12 mouse cellular contexts compared by ENCODE assay signal in the genomic region with DNA sequence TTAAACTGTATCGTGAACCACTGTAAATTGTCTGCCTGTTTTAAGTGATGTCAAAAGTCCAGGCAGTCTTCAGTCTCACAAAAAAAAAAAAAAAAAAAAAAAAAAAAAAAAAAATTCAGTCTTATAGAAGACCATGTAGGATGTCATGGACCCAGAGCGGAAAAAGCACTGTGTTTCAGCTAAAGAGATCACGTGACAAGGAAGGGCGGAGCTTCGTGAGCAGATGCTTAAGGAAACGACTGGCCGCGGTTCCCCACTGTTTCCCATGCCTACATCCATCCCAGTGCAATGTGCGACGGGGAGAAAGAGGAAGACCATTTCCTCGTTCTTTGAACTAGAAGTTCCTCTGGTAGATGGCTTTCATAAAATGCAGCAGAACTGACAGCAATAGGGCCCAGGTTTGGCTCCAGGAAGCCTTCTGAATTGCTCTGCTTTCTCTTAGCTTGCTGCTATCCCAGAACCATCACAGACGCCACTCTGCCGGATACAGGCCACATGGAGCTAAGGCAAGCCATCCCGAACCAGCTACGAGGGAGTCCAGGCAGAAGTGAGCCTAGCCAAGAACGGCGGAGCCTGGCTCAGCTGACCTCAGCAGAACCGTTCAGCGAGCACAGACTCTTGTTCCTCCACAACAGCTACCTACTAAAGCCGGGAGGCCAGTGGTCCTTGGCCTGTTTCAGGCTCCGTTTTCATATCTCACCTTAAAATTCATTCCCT.
DNase-seq lines count a peak whose midpoint lies in the region; ATAC-seq and TF ChIP-seq lines count a peak whose summit lies in the region.
"Had no signal": no experiment of that assay in that cellular context is flagged by ENCODE, and none has a peak within 500 bp of the region (broad histone marks: within the 10 kb centered on the region; RNA-seq: fewer than 3 reads in every experiment).

No protein-coding gene starts in this region.

- H3K9me3 ChIP-seq in heart, embryonic 10.5 days, result no peaks in the 10 kb centered on the region
- H3K9me3 ChIP-seq in forebrain, embryonic 16.5 days (ENCODE audit: control insufficient read depth, low read length), result no peaks in the 10 kb centered on the region
- H3K9me3 ChIP-seq: intestine, embryonic 15.5 days had no signal

- H3K4me1 ChIP-seq in heart, embryonic 10.5 days, result no peaks in the 10 kb centered on the region
- no peaks in the 10 kb centered on the region; the same call in 1 of the 2 replicates for H3K4me1 ChIP-seq in thymus, adult 2 months (replicated peaks; ENCODE audit: control insufficient read depth, insufficient read depth, low read length)
- no peaks in the 10 kb centered on the region for H3K4me1 ChIP-seq in forebrain, embryonic 16.5 days (replicated peaks; ENCODE audit: control insufficient read depth, insufficient read depth, low read length)
- H3K4me1 ChIP-seq: intestine, embryonic 15.5 days had no signal

- H3K27ac ChIP-seq in heart, embryonic 10.5 days, result no peak overlapping the region
- H3K27ac ChIP-seq in thymus, adult 2 months (ENCODE audit: control insufficient read depth, insufficient read depth, low read length), result 0 out of 2 replicates have a peak overlapping the region, but pooled peaks have one; percentile 35
- no peak overlapping the region for H3K27ac ChIP-seq in forebrain, embryonic 16.5 days (ENCODE audit: low read length)
- H3K27ac ChIP-seq: intestine, embryonic 15.5 days had no signal

- no peak overlapping the region for H3K4me3 ChIP-seq in heart, embryonic 10.5 days
- no peak overlapping the region for H3K4me3 ChIP-seq in thymus, adult 2 months (ENCODE audit: control insufficient read depth, insufficient read depth, low read length)
- H3K4me3 ChIP-seq in forebrain, embryonic 16.5 days (replicated peaks; ENCODE audit: low read length), result no peak overlapping the region
- H3K4me3 ChIP-seq: intestine, embryonic 15.5 days had no signal

- no peak for TF ChIP-seq CTCF in thymus, adult 2 months (IDR thresholded peaks at IDR 0.05; ENCODE audit: borderline replicate concordance, control insufficient read depth, extremely low read depth, insufficient read depth, low read length, poor library complexity)

- peaks cover 5% of the 10 kb centered on the region; the same call in 1 of the 2 replicates for H3K27me3 ChIP-seq in heart, embryonic 10.5 days (ENCODE audit: insufficient read depth, poor library complexity, severe bottlenecking)
- H3K27me3 ChIP-seq in thymus, adult 2 months (ENCODE audit: control insufficient read depth, insufficient read depth, low read length), result no peaks in the 10 kb centered on the region
- no peaks in the 10 kb centered on the region for H3K27me3 ChIP-seq in forebrain, embryonic 16.5 days (replicated peaks; ENCODE audit: control insufficient read depth, insufficient read depth, low read length)
- H3K27me3 ChIP-seq: intestine, embryonic 15.5 days had no signal

- 79% methylated on average over 21 of the region's 21 CpGs for WGBS in heart, embryonic 10.5 days
- WGBS in thymus, adult 2 months, result 69% methylated on average over 21 of the region's 21 CpGs
- WGBS in forebrain, embryonic 16.5 days, result 87% methylated on average over 21 of the region's 21 CpGs

- H3K36me3 ChIP-seq in heart, embryonic 10.5 days, result no peaks in the 10 kb centered on the region
- no peaks in the 10 kb centered on the region for H3K36me3 ChIP-seq in thymus, adult 2 months (ENCODE audit: control insufficient read depth, insufficient read depth, low read length)
- H3K36me3 ChIP-seq in forebrain, embryonic 16.5 days (ENCODE audit: control insufficient read depth, insufficient read depth), result no peaks in the 10 kb centered on the region
- H3K36me3 ChIP-seq: intestine, embryonic 15.5 days had no signal

- ATAC-seq in megakaryocyte, adult 5-6 weeks (ENCODE audit: poor library complexity, severe bottlenecking), result peak; percentile 34
- ATAC-seq in forebrain, embryonic 16.5 days, result no peak
- ATAC-seq: intestine, embryonic 15.5 days had no signal

- DNase-seq in heart, adult 11 months, result peak; percentile 94
- no peak for DNase-seq in heart, embryonic 10.5 days (ENCODE audit: low spot score)
- peak; percentile 3 for DNase-seq in thymus, adult 2 months
- DNase-seq in thymus, adult 18-20 months, result no peak
- no peak for DNase-seq in gastrocnemius, postnatal 4 days (ENCODE audit: low spot score in 2 of 2)
- no peak for DNase-seq in right cerebral cortex, adult 18-20 months
- DNase-seq: adrenal gland, adult 8-10 months; cerebellum, adult 11 months; lung, embryonic 14.5 days had no signal

- H3K4me2 ChIP-seq in forebrain, embryonic 16.5 days (ENCODE audit: low read length), result no peak overlapping the region
- H3K4me2 ChIP-seq: intestine, embryonic 15.5 days; lung, embryonic 14.5 days had no signal

- H3K9ac ChIP-seq in forebrain, embryonic 16.5 days (replicated peaks; ENCODE audit: low read depth, low read length), result no peak overlapping the region
- H3K9ac ChIP-seq: intestine, embryonic 15.5 days; lung, embryonic 14.5 days had no signal

- no peak for TF ChIP-seq POLR2A in thymus, adult 2 months (IDR thresholded peaks at IDR 0.05; ENCODE audit: control insufficient read depth, extremely low read depth, insufficient read depth, low read length, poor library complexity)

Comparison
In these comparisons a context has a peak if more than half of its experiments do, and no peak if none do; other contexts are left out.
1. DNase-seq: peak in heart, adult 11 months (single experiment) and thymus, adult 2 months (single experiment); none in heart, embryonic 10.5 days (single experiment), thymus, adult 18-20 months (0 of 2), gastrocnemius, postnatal 4 days (0 of 2) and right cerebral cortex, adult 18-20 months (single experiment).